Mouse (Mus musculus) stomach, postnatal 0 days (tissue): ENCODE results near the gene Wnt4. TPM values are rescaled to one million over a fixed set of nuclear protein-coding genes. Genes with fewer than 3 reads are reported as not detected.

Source experiments
- ATAC-seq: fragments of 200-750 bp; cut with Nextera tagmentation; 2 replicates; pipeline ENCODE4 v1.8.0; 2017; ENCODE audit not compliant: low FRiP score, low TSS enrichment
- DNase-seq: peaks from one replicate; pipeline ENCODE4 v3.0.0-alpha.2; 2016; ENCODE audit warnings: low spot score
- H3K27ac ChIP-seq: fragments of 300-500 bp; sonication (generic); replicated peaks from 2 replicates; pipeline ENCODE4 v1.5.1; 2014; ENCODE audit warnings: mild to moderate bottlenecking, control low read depth
- H3K27me3 ChIP-seq: fragments of 300-500 bp; sonication (generic); 2 replicates; pipeline ENCODE4 v1.6.1; 2014; ENCODE audit warnings: low read length; ENCODE audit not compliant: control insufficient read depth, insufficient read depth
- H3K36me3 ChIP-seq: fragments of 300-500 bp; sonication (generic); 2 replicates; pipeline ENCODE4 v1.6.1; 2014; ENCODE audit warnings: low read length, mixed read lengths; ENCODE audit not compliant: control insufficient read depth, insufficient read depth
- H3K4me1 ChIP-seq: fragments of 300-500 bp; sonication (generic); replicated peaks from 2 replicates; pipeline ENCODE4 v1.6.1; 2014; ENCODE audit warnings: antibody characterized with exemption; ENCODE audit not compliant: control insufficient read depth, insufficient read depth
- H3K4me2 ChIP-seq: fragments of 300-500 bp; sonication (generic); replicated peaks from 2 replicates; pipeline ENCODE4 v1.6.1; 2014; ENCODE audit warnings: low read depth, mild to moderate bottlenecking, control low read depth, moderate library complexity
- H3K4me3 ChIP-seq: fragments of 300-500 bp; sonication (generic); 2 replicates; pipeline ENCODE4 v1.5.1; 2014; ENCODE audit warnings: low read depth, low read length, control low read depth
- H3K9ac ChIP-seq: fragments of 300-500 bp; sonication (generic); 2 replicates; pipeline ENCODE4 v1.6.1; 2014; ENCODE audit warnings: mild to moderate bottlenecking, low read length, control low read depth, mixed read lengths
- H3K9me3 ChIP-seq: fragments of 300-500 bp; sonication (generic); 2 replicates; pipeline ENCODE4 v1.6.1; 2016; ENCODE audit warnings: low read length; ENCODE audit not compliant: control insufficient read depth
- CTCF ChIP-seq: IDR thresholded peaks from 2 replicates; pipeline ENCODE4 v1.5.1; 2016; ENCODE audit warnings: antibody characterized with exemption, low read depth, mild to moderate bottlenecking, moderate library complexity
- EP300 ChIP-seq: optimal IDR thresholded peaks from 2 replicates; pipeline ENCODE3; 2016; ENCODE audit warnings: antibody characterized with exemption
- WGBS: fragments of 180-500 bp; shearing (Covaris S2); extraction: QIAGEN DNeasy Blood & Tissue Kit; methylation state at CpG from one replicate; pipeline ENCODE4 v1.1.7; 2014; 5-methylcytosine and 5-hydroxymethylcytosine counted together
- polyA plus RNA-seq: library from polyadenylated mRNA; unstranded; fragments of >200 nt; fragmentation: Nextera tagmentation; extraction: Ambion mirVana; gene quantifications from 2 replicates; pipeline ENCODE4 v1.2.1, GENCODE M21; 2015

Wnt4 gene
- polyA plus RNA-seq, 1 experiment from 2014 or later: 45.3 TPM

GRCm38 (mm10) chr4:137235368-137235767 is 41.9 kb upstream of the Wnt4 start:
- Histone ChIP-seq H3K9me3 (no peaks in the 10 kb centered on the region), H3K4me2 (no peak overlapping the region), H3K27me3 (no peaks in the 10 kb centered on the region), H3K4me1 (peaks cover 8% of the 10 kb centered on the region; the same call in 1 of the 2 replicates), H3K27ac (0 out of 2 replicates have a peak overlapping the region, but pooled peaks have one; percentile 35), H3K36me3 (no peaks in the 10 kb centered on the region), H3K9ac (no peak overlapping the region), H3K4me3 (no peak overlapping the region)
- TF ChIP-seq EP300 (peak; percentile 31), CTCF (0 out of 2 replicates have a peak, but pooled peaks have one; percentile 1)
- 44% methylated on average over 9 of the region's 9 CpGs for WGBS
- ATAC-seq (no peak; the same call in 1 of the 2 replicates), DNase-seq (no peak)

DNA sequence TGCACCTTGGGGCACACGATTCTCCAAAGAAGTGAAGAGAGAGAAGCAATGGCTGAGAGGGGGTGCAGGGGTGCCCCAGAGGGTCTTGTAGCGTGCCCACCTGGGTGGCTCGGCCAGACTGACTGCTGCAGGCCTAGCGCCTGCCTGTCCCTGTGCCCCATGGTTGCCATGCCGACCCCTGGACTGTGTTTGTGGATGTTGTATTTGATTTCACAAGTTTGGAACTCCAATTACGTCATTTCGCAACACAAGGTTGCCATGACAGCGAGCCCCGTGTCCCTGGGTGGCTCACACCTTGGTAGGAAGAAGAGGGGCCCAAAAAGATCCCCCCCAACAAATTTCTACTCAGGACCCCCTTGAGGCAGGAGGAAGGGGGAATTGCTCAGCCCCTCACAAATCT is 32.4 kb upstream of the Wnt4 start:
- Histone ChIP-seq H3K27ac (no peak overlapping the region), H3K4me2 (no peak overlapping the region), H3K27me3 (no peaks in the 10 kb centered on the region), H3K4me1 (no peaks in the 10 kb centered on the region), H3K9me3 (no peaks in the 10 kb centered on the region), H3K4me3 (no peak overlapping the region), H3K9ac (no peak overlapping the region), H3K36me3 (no peaks in the 10 kb centered on the region)
- DNase-seq: no peak
- no peak for ATAC-seq
- TF ChIP-seq EP300: no peak
- no peak for TF ChIP-seq CTCF
- WGBS: 70% methylated on average over 9 of the region's 9 CpGs

DNA sequence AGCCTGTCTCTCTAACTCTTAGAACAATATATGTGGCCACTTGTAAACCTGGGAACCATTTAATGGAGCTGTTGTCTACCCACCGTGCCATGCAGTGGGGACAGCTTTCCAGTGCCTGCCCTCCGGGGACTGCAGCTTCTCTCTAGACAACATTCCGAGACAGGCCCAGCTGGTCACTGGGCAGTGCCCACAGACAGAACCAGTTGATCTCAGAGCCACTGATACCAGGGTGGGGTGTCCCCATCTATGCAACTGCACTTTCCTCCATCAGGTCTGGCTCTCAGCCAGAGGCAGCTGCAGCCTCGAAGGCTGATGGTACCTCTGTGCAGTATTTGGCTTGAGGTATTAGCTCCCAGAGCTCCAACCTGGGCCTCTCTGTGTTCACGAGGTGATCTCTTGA is 27.0 kb upstream of the Wnt4 start:
- DNase-seq: peak; percentile 65
- no peak overlapping the region for H3K27ac ChIP-seq
- 47% methylated on average over 5 of the region's 5 CpGs for WGBS

DNA sequence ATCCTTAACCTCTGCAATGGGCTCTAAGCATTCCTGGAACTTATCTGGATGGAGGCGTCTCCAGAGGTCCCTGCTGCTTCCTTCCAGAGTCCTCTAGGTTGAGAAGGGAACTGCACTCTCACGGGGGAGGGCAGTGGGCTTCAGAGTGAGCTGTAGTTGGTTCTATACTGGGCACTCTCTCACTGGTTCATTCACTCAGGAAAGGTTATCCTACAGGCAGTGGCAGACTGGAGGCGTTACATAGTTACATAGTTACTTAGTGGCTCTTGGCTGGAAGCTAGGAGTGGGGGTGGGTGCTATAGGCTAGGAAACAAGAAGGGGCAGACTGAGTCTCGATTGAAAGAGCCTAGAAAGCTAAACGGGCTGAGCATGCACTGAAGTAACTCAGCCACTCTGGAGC is 26.4 kb upstream of the Wnt4 start:
- TF ChIP-seq EP300 (no peak), CTCF (no peak)
- H3K4me3 ChIP-seq: no peak overlapping the region
- ATAC-seq: 0 out of 2 replicates have a peak, but pooled peaks have one; percentile 2
- no peak overlapping the region for H3K9ac ChIP-seq
- H3K27ac ChIP-seq: no peak overlapping the region
- no peak overlapping the region for H3K4me2 ChIP-seq
- H3K36me3 ChIP-seq: no peaks in the 10 kb centered on the region
- WGBS: 37% methylated on average over 5 of the region's 5 CpGs
- H3K27me3 ChIP-seq: no peaks in the 10 kb centered on the region
- 0 out of 2 replicates have a peak, but pooled peaks cover 2% of the 10 kb centered on the region for H3K4me1 ChIP-seq
- H3K9me3 ChIP-seq: no peaks in the 10 kb centered on the region
- DNase-seq: no peak

More for the DNA sequence above, 27.0 kb upstream of the Wnt4 start:
- Histone ChIP-seq H3K4me2 (no peak overlapping the region), H3K4me1 (0 out of 2 replicates have a peak, but pooled peaks cover 2% of the 10 kb centered on the region), H3K9me3 (no peaks in the 10 kb centered on the region), H3K4me3 (no peak overlapping the region), H3K36me3 (no peaks in the 10 kb centered on the region), H3K27me3 (no peaks in the 10 kb centered on the region), H3K9ac (no peak overlapping the region)
- peak; percentile 60 for ATAC-seq
- TF ChIP-seq CTCF (no peak), EP300 (no peak)

GRCm38 (mm10) chr4:137253601-137254000 is 23.7 kb upstream of the Wnt4 start:
- ATAC-seq (no peak), DNase-seq (no peak)
- Histone ChIP-seq H3K4me1 (0 out of 2 replicates have a peak, but pooled peaks cover 2% of the 10 kb centered on the region), H3K4me3 (no peak overlapping the region), H3K36me3 (no peaks in the 10 kb centered on the region), H3K9me3 (no peaks in the 10 kb centered on the region), H3K4me2 (no peak overlapping the region), H3K27ac (no peak overlapping the region), H3K9ac (no peak overlapping the region), H3K27me3 (no peaks in the 10 kb centered on the region)
- TF ChIP-seq EP300: no peak
- no peak for TF ChIP-seq CTCF
- WGBS: 59% methylated on average over 11 of the region's 11 CpGs

DNA sequence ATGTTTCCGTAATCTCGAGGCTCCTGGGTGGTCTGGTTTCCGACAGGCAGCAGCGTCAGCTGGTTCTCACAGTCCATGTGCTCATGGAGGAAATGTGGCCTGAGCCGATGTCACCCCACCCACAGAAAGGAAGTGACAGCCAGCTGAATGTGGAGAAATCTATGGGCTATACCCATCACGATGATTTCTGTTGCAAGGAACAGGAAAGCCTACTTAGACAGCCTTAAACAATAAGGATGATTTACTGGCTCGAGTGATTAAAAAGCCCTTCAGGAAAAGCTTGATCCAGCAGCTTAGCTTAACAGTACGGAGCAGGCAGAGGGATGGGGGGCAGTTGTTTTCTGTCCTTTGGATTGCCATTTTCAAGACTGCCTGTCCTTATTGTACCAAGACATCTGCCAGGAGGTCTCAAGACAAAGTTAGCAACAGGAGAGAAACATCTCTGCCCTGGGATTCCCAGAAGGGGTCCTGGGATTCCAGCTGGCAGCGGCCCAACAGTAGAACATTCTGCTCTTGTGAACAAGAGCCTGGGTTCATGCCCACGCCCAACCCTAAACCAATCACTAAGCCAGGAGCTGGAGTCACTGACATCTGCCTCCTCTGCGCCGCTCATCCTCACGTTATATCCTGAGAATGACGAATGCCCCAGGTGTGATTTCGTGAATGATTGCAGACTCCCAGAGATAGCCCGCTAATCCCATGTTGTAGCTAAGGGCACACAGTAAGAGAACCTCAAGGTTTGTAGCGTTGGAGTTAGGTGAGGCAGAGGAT is 22.9 kb upstream of the Wnt4 start:
- no peak; the same call in 1 of the 2 replicates for ATAC-seq
- H3K36me3 ChIP-seq: no peaks in the 10 kb centered on the region
- 58% methylated on average over 17 of the region's 17 CpGs for WGBS
- no peak overlapping the region for H3K4me2 ChIP-seq
- H3K9ac ChIP-seq: no peak overlapping the region
- peak overlapping the region; percentile 77 for H3K27ac ChIP-seq
- 0 out of 2 replicates have a peak, but pooled peaks cover 2% of the 10 kb centered on the region for H3K4me1 ChIP-seq
- no peak for DNase-seq
- TF ChIP-seq CTCF: no peak
- TF ChIP-seq EP300: peak; percentile 23
- no peaks in the 10 kb centered on the region for H3K27me3 ChIP-seq
- no peak overlapping the region for H3K4me3 ChIP-seq
- H3K9me3 ChIP-seq: no peaks in the 10 kb centered on the region
